Mouse (Mus musculus) neural tube, embryonic 13.5 days (tissue): ENCODE measurements around the gene Polk. TPM values are rescaled to one million over a fixed set of nuclear protein-coding genes. Genes with fewer than 3 reads are reported as not detected.

Experiments
- ATAC-seq: fragments of 200-750 bp; cut with Nextera tagmentation; 2 replicates; pipeline ENCODE4 v1.8.0; 2017; ENCODE audit warnings: low read depth, mild to moderate bottlenecking, moderate TSS enrichment, moderate library complexity
- H3K27ac ChIP-seq: fragments of 300-500 bp; sonication (generic); replicated peaks from 2 replicates; pipeline ENCODE4 v1.5.1; 2015; ENCODE audit warnings: moderate library complexity, mild to moderate bottlenecking, inconsistent platforms
- H3K27me3 ChIP-seq: fragments of 300-500 bp; sonication (generic); 2 replicates; pipeline ENCODE4 v1.6.1; 2015; ENCODE audit warnings: mild to moderate bottlenecking, inconsistent platforms
- H3K36me3 ChIP-seq: fragments of 300-500 bp; sonication (generic); 2 replicates; pipeline ENCODE4 v1.6.1; 2015; ENCODE audit warnings: mild to moderate bottlenecking, inconsistent platforms
- H3K4me1 ChIP-seq: fragments of 300-500 bp; sonication (generic); replicated peaks from 2 replicates; pipeline ENCODE4 v1.6.1; 2015; ENCODE audit warnings: inconsistent platforms
- H3K4me2 ChIP-seq: fragments of 300-500 bp; sonication (generic); 2 replicates; pipeline ENCODE4 v1.6.1; 2015; ENCODE audit warnings: inconsistent platforms, mild to moderate bottlenecking, moderate library complexity
- H3K4me3 ChIP-seq: fragments of 300-500 bp; sonication (generic); 2 replicates; pipeline ENCODE4 v1.5.1; 2015; ENCODE audit warnings: mild to moderate bottlenecking, inconsistent platforms
- H3K9ac ChIP-seq: fragments of 300-500 bp; sonication (generic); 2 replicates; pipeline ENCODE4 v1.6.1; 2015; ENCODE audit warnings: moderate library complexity, mild to moderate bottlenecking, inconsistent platforms
- H3K9me3 ChIP-seq: fragments of 300-500 bp; sonication (generic); 2 replicates; pipeline ENCODE4 v1.6.1; 2016; ENCODE audit warnings: inconsistent platforms
- WGBS: fragments of 180-500 bp; shearing (Covaris S2); methylation state at CpG from one replicate; pipeline ENCODE4 v1.1.7; 2015; 5-methylcytosine and 5-hydroxymethylcytosine counted together
- polyA plus RNA-seq: library from polyadenylated mRNA; unstranded; fragments of >200 nt; fragmentation: Nextera tagmentation; extraction: Ambion mirVana; gene quantifications from 2 replicates; pipeline ENCODE4 v1.2.1, GENCODE M21; 2015

Gene Polk
- polyA plus RNA-seq, 1 experiment from 2014 or later, result 5.6 TPM

DNA sequence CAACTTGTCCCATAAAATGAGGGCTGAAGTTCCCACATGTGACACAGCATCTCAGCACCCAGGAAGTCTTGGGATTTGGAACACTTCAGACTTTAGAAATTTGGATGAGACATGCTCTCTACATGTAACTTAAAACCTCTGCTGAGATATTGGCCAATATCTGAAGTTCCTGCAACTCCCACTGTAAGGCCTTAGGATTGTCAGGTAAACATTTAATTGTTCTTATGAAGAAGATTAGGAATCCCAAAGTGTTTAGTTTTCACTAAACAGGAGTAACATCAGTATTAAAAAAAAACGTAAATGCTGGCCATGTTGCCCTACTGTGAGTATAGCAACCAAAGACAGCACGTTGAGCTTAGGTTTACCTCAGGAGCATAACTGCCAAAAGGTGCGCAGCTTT lies 51.9 kb downstream of the Polk start, which contains the start of gene Gm17622:
Gm17622 (plus strand) TSS at position 301 of the 400 bp plus-strand sequence.
- H3K9me3 ChIP-seq, result no peaks in the 10 kb centered on the region
- no peak within 1 kb of the TSS for H3K4me2 ChIP-seq
- peaks cover 11% of the 10 kb centered on the region for H3K36me3 ChIP-seq
- no peak for ATAC-seq
- over 99% methylated on average over 3 of the region's 3 CpGs for WGBS
- H3K4me3 ChIP-seq, result no peak within 1 kb of the TSS
- no peaks in the 10 kb centered on the region for H3K27me3 ChIP-seq
- H3K27ac ChIP-seq, result no peak within 1 kb of the TSS
- no peaks in the 10 kb centered on the region for H3K4me1 ChIP-seq
- H3K9ac ChIP-seq, result no peak within 1 kb of the TSS

DNA sequence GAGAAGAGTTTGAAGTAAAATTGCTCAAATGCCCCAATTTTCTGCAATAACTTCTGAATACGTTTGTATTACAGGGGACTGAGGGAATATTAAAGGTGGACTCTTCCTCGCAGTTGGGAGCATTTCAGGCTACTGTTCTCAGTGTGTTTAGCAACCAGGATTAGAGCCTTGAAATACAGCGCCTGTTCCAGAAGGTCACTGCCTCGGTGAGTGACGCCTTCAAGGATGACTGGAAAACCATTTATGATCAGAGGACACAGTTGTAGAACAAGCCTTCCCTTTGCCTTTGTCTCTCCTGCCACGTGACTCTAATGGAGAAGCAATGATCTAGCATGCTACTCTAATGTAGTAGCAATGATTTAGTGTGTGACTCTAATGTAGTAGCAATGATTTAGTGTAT lies 54.4 kb downstream of the Polk start:
- Histone ChIP-seq H3K36me3 (peaks cover 22% of the 10 kb centered on the region), H3K27ac (no peak overlapping the region), H3K9me3 (no peaks in the 10 kb centered on the region), H3K9ac (no peak overlapping the region), H3K27me3 (no peaks in the 10 kb centered on the region), H3K4me2 (no peak overlapping the region), H3K4me3 (no peak overlapping the region), H3K4me1 (no peaks in the 10 kb centered on the region)
- WGBS, result 90% methylated on average over 6 of the region's 6 CpGs
- no peak for ATAC-seq

DNA sequence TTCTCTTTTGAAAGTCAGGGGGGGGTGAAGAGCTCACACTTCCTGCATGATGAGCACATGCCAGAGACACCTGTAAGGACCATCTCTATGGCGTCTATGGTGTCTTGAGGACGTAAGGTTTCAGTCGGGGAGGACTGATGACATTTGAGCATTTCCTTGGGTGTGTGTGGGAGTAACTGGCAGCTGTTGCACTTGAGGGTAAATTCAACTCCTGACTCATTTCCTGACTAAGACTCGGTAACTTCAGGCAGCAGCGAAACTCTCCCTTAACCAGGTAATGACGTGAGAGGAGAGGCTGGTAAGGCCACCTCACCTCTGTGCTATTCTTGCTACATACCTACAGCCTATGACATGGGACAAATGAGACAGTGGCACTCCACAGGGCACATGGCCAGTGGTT lies 55.1 kb downstream of the Polk start:
- no peak for ATAC-seq
- no peaks in the 10 kb centered on the region for H3K9me3 ChIP-seq
- no peaks in the 10 kb centered on the region for H3K4me1 ChIP-seq
- no peak overlapping the region for H3K4me3 ChIP-seq
- peaks cover 22% of the 10 kb centered on the region for H3K36me3 ChIP-seq
- no peak overlapping the region for H3K4me2 ChIP-seq
- no peaks in the 10 kb centered on the region for H3K27me3 ChIP-seq
- 90% methylated on average over 6 of the region's 6 CpGs for WGBS
- no peak overlapping the region for H3K27ac ChIP-seq
- H3K9ac ChIP-seq, result no peak overlapping the region

GRCm38 (mm10) chr13:96478991-96479390 lies 63.4 kb downstream of the Polk start:
- Histone ChIP-seq H3K27ac (no peak overlapping the region), H3K4me1 (no peaks in the 10 kb centered on the region), H3K9ac (no peak overlapping the region), H3K4me2 (no peak overlapping the region), H3K9me3 (no peaks in the 10 kb centered on the region), H3K36me3 (peaks cover 6% of the 10 kb centered on the region), H3K27me3 (no peaks in the 10 kb centered on the region), H3K4me3 (no peak overlapping the region)
- no peak for ATAC-seq
- 97% methylated on average over 1 of the region's 1 CpGs for WGBS

DNA sequence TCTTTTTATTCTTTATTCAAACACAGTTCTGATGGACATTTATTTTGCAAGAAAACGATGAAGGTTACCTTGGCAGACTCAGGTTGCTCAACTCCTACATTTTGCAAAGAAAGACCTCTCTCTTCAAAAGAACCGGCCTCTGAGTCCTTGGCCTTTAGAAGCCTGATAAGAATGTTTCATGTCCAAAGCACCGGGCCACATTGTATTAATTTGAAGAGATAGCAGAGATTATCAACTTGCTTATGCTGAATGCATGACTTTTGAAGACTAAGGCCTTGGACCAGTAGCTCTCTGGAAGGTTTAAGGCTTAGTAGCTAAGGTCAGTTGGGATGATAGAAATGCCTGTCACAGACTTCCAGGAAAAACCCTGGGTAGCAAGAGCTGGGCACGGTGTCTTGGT lies 65.2 kb downstream of the Polk start:
- H3K4me3 ChIP-seq, result no peak overlapping the region
- no peaks in the 10 kb centered on the region for H3K27me3 ChIP-seq
- H3K4me1 ChIP-seq, result no peaks in the 10 kb centered on the region
- no peak overlapping the region for H3K4me2 ChIP-seq
- no peak for ATAC-seq
- H3K9me3 ChIP-seq, result no peaks in the 10 kb centered on the region
- WGBS, result 93% methylated on average over 4 of the region's 4 CpGs
- no peaks in the 10 kb centered on the region for H3K36me3 ChIP-seq
- H3K9ac ChIP-seq, result no peak overlapping the region
- no peak overlapping the region for H3K27ac ChIP-seq

DNA sequence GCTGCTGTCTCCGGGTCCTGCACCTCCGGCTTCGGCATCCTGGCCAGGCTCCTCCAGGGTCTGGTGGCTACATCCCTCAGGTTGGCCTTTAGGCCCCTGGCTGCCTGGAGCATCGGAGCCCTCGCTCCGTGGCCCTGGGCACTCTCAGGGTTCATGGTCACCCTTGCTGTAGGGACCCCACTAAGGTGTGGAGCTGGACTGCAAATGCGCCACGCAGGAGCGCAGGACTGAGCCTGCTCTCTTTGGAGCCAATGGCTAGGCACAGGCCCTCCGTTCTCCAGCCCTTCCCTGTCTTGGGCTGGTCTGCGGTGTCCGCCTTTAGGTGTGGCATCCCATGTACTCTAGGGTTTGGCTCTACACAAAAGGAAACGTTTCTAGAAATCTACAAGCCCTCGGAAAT lies 71.4 kb downstream of the Polk start, which contains the start of gene Ankdd1b:
Ankdd1b (minus strand) TSS at position 242 of the 400 bp plus-strand sequence.
- Histone ChIP-seq H3K9ac (no peak within 1 kb of the TSS), H3K27me3 (no peaks in the 10 kb centered on the region), H3K4me3 (no peak within 1 kb of the TSS), H3K9me3 (no peaks in the 10 kb centered on the region), H3K4me1 (no peaks in the 10 kb centered on the region), H3K4me2 (no peak within 1 kb of the TSS), H3K36me3 (no peaks in the 10 kb centered on the region), H3K27ac (no peak within 1 kb of the TSS)
- ATAC-seq, result no peak
- 89% methylated on average over 14 of the region's 14 CpGs for WGBS

DNA sequence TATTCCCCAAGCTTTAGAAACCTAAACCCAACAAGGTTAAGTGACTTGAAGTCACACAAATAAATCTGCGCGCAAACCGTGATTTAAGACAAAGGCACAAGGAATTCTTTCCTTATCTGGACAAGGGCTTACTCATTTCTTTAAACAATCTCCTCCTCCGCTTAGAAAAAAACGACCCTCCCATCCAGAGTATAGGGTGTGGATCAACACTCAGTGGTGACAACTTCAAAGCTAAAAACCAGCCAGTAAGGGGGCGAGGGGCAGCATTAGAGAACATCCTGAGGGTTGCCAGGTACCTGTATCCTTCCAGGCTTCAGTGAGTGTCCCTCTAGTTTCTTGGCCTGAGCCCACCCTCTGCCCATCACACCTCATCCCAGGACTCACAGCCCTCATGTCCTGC lies 71.8 kb downstream of the Polk start:
- Histone ChIP-seq H3K36me3 (no peaks in the 10 kb centered on the region), H3K27ac (no peak overlapping the region), H3K27me3 (no peaks in the 10 kb centered on the region), H3K4me1 (no peaks in the 10 kb centered on the region), H3K4me2 (no peak overlapping the region), H3K9ac (no peak overlapping the region), H3K4me3 (no peak overlapping the region), H3K9me3 (no peaks in the 10 kb centered on the region)
- 89% methylated on average over 6 of the region's 6 CpGs for WGBS
- no peak for ATAC-seq

DNA sequence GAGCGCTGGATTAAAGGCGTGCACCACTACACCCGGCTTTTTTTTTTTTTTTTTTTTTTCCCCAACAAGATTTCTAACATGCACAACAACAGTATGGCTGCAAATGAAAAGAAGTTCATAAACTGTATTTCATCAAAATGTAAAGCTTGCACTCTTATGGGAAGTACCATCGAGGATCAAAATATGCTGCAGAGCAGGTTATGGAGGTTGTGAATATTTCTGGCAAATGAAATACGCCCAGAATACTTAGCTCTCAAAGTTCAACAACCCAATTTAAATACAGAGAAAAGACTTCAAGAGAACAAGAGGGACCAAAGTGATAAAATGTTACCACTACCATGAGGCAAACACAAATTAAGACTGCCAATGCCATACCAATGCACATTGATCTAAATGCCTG lies 73.7 kb downstream of the Polk start:
- Histone ChIP-seq H3K4me1 (no peaks in the 10 kb centered on the region), H3K4me3 (no peak overlapping the region), H3K27me3 (no peaks in the 10 kb centered on the region), H3K4me2 (no peak overlapping the region), H3K27ac (no peak overlapping the region), H3K9me3 (no peaks in the 10 kb centered on the region), H3K36me3 (no peaks in the 10 kb centered on the region), H3K9ac (no peak overlapping the region)
- 92% methylated on average over 5 of the region's 5 CpGs for WGBS
- ATAC-seq, result no peak

DNA sequence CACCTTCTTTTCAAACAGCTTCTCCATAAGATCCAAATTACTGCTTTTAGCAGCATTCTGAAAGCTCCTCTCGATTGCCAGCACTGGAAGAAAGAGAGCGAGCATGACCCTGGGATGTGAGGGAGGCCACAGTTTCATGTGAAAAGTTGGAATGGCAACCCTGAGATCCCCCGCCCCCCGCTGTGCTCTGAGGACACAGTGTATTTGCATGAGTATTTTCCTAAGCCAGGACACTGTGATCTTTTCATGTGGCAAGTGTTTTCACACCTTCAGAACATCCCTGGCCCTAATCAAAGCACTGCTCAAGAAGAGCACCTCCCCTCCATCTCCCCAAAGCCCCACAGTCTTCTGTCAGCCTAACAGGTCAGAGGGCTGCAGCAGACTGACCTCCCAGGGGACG lies 77.1 kb downstream of the Polk start:
- 45% methylated on average over 5 of the region's 5 CpGs for WGBS
- Histone ChIP-seq H3K4me3 (no peak overlapping the region), H3K9ac (no peak overlapping the region), H3K36me3 (no peaks in the 10 kb centered on the region), H3K4me2 (no peak overlapping the region), H3K27me3 (no peaks in the 10 kb centered on the region), H3K27ac (no peak overlapping the region), H3K4me1 (no peaks in the 10 kb centered on the region), H3K9me3 (no peaks in the 10 kb centered on the region)
- no peak for ATAC-seq

GRCm38 (mm10) chr13:96462644-96463043 lies 79.7 kb downstream of the Polk start:
- ATAC-seq, result no peak
- Histone ChIP-seq H3K27me3 (no peaks in the 10 kb centered on the region), H3K4me2 (no peak overlapping the region), H3K36me3 (no peaks in the 10 kb centered on the region), H3K9ac (no peak overlapping the region), H3K4me3 (no peak overlapping the region), H3K4me1 (no peaks in the 10 kb centered on the region), H3K27ac (no peak overlapping the region), H3K9me3 (no peaks in the 10 kb centered on the region)
- WGBS, result 66% methylated on average over 1 of the region's 1 CpGs

GRCm38 (mm10) chr13:96458606-96459005 lies 83.8 kb downstream of the Polk start:
- ATAC-seq, result no peak
- no peaks in the 10 kb centered on the region for H3K36me3 ChIP-seq
- H3K4me1 ChIP-seq, result no peaks in the 10 kb centered on the region
- no peak overlapping the region for H3K4me2 ChIP-seq
- H3K4me3 ChIP-seq, result no peak overlapping the region
- H3K27me3 ChIP-seq, result no peaks in the 10 kb centered on the region
- no peak overlapping the region for H3K27ac ChIP-seq
- no peak overlapping the region for H3K9ac ChIP-seq
- H3K9me3 ChIP-seq, result no peaks in the 10 kb centered on the region
- WGBS, result 85% methylated on average over 4 of the region's 4 CpGs

DNA sequence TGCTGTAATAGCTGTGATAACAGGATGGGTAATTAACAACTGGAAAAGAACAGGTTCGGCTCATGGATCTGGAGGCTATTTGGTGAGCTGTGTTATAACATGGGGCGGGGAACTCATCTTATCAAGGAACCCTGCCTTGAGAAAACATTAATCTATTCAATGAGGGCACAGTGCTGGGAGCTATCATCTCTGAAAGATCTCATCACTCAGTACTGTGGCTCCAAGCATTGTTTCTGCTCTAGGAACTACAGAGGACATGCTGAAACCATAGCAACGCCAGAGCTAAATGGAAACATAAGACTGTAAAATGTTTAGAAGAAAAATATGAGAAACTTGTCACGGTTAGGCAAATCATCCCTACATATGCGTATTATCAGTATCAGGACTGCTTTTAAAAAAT lies 84.4 kb downstream of the Polk start:
- no peaks in the 10 kb centered on the region for H3K9me3 ChIP-seq
- no peaks in the 10 kb centered on the region for H3K27me3 ChIP-seq
- no peak overlapping the region for H3K9ac ChIP-seq
- H3K4me2 ChIP-seq, result no peak overlapping the region
- ATAC-seq, result no peak
- no peaks in the 10 kb centered on the region for H3K4me1 ChIP-seq
- no peak overlapping the region for H3K4me3 ChIP-seq
- no peaks in the 10 kb centered on the region for H3K36me3 ChIP-seq
- H3K27ac ChIP-seq, result no peak overlapping the region
- 84% methylated on average over 5 of the region's 5 CpGs for WGBS

- Histone ChIP-seq H3K9me3 (no peaks in the 10 kb centered on the region), H3K4me2 (no peak overlapping the region), H3K36me3 (no peaks in the 10 kb centered on the region), H3K27me3 (no peaks in the 10 kb centered on the region), H3K27ac (no peak overlapping the region), H3K9ac (no peak overlapping the region), H3K4me1 (no peaks in the 10 kb centered on the region), H3K4me3 (no peak overlapping the region)
- 97% methylated on average over 5 of the region's 5 CpGs for WGBS
- ATAC-seq, result no peak
Measured at GRCm38 (mm10) chr13:96457566-96457965, 84.8 kb downstream of the Polk start.
